Mouse (Mus musculus): ENCODE measurements around the gene Maz. TPM values are rescaled to one million over a fixed set of nuclear protein-coding genes. Genes with fewer than 3 reads are reported as not detected.

Maz gene
- total and polyA plus RNA-seq, 3 experiments: 234 to 540 TPM; not detected in 1

DNA sequence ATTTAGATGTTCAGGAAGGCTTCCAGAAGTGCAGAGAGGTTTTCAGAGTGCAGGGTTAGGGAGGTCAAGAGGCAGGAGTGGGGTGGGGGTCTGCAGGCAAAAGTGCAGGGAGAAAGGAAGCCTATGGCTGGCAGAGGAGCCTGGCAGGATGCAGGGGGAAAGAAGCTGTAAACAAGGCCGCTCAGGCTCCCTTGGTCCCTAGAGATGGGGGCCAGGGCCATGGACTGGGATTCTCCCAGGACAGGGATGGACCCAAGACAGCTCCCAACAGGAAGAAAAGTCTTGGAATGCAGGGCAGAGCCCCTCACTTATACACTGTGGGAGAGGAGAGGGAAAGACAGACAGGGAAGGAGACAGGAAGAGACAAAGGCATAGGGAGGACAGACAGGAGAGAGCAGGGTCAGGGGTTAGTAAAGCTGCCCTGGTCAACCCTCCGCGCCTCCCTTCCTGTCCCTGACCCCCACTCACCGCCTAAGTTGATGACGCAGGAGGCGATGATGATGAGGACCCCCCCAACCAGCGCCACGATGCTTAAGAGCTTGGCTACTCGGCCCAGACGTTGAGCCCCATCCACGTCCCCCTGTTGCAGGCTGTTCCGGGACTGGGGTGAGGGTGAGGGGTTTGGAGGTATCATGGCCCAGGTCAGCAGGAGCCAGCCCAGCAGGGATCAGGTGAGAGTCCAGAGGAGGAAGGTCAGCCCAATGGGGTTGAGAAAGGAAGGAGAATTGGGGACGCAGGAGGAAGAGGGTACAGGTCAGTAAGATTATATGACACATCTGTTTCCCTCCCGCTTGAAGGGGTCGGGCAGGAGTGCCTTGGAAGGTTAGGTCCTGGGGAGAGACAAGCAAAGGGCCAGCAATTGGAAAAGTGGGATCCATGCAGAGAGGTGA, 8.2 kb downstream of the Maz start (continued):
- TF ChIP-seq JUND (IDR thresholded peaks at IDR 0.05; ENCODE audit: low read depth, low read length) (no peak), MAZ (IDR thresholded peaks at IDR 0.05; ENCODE audit: low read depth, low read length) (no peak), RCOR1 (IDR thresholded peaks at IDR 0.05; ENCODE audit: low read depth, low read length) (no peak)

DNA sequence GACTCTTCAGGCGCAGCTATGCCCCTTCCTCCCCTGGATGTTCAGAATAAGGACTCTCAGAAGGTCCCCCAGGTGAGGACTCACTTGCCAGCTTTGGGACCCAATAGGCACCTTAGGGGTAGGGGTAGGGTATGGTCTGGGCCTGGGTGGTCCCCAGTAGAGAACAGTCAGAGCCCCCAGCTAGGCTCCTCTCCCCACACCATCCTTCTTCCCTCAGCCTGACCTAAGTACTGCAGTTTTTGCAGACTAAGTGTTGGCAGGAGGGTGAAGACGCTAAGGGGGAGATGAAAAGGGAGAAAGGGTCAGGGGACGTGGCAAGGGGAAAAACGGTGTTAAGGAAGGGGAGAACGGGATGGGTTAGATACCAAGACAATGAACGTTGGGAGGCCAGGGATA, 8.9 kb downstream of the Maz start:
- H3K4me3 ChIP-seq (ENCODE audit: control insufficient read depth in 1 of 2, insufficient read depth in 1 of 2, low read depth in 2 of 2, low read length in 2 of 2): no peak overlapping the region
- peaks cover 0 to 21% of the 10 kb centered on the region in 2 experiments; a peak in 3 of 4 replicates for H3K4me1 ChIP-seq (ENCODE audit: control insufficient read depth in 1 of 2, insufficient read depth in 2 of 2, low read length in 2 of 2)
- no peak for DNase-seq (ENCODE audit: low read depth, low spot score)
- H3K79me2 ChIP-seq (ENCODE audit: control insufficient read depth, insufficient read depth, low read length, poor library complexity): peaks cover 39% of the 10 kb centered on the region
- 0 out of 4 replicates have a peak, but pooled peaks of 1 of the 2 experiments have one; percentile 20 for TF ChIP-seq POLR2A (IDR thresholded peaks at IDR 0.05; ENCODE audit: control insufficient read depth in 1 of 2, insufficient read depth in 1 of 2, low read depth in 1 of 2, low read length in 2 of 2, poor library complexity in 1 of 2)
- no peak for TF ChIP-seq ELF1 (IDR thresholded peaks at IDR 0.05; ENCODE audit: low read depth, low read length)
- peak overlapping the region; percentile 55 for H3K9ac ChIP-seq (ENCODE audit: control insufficient read depth, low read depth, low read length, poor library complexity, severe bottlenecking)
- H3K36me3 ChIP-seq (ENCODE audit: control insufficient read depth in 1 of 2, insufficient read depth in 2 of 2, low read length in 2 of 2): peaks cover 0 to 19% of the 10 kb centered on the region in 2 experiments; a peak in 3 of 4 replicates
- peak overlapping the region; percentile 54 for H3K27ac ChIP-seq (ENCODE audit: control insufficient read depth, low read depth, low read length)
- no peaks in the 10 kb centered on the region for H3K9me3 ChIP-seq (replicated peaks; ENCODE audit: insufficient read depth, low read length)
- no peaks in the 10 kb centered on the region for H3K27me3 ChIP-seq (ENCODE audit: control insufficient read depth in 1 of 2, insufficient read depth in 2 of 2, low read length in 2 of 2)

DNA sequence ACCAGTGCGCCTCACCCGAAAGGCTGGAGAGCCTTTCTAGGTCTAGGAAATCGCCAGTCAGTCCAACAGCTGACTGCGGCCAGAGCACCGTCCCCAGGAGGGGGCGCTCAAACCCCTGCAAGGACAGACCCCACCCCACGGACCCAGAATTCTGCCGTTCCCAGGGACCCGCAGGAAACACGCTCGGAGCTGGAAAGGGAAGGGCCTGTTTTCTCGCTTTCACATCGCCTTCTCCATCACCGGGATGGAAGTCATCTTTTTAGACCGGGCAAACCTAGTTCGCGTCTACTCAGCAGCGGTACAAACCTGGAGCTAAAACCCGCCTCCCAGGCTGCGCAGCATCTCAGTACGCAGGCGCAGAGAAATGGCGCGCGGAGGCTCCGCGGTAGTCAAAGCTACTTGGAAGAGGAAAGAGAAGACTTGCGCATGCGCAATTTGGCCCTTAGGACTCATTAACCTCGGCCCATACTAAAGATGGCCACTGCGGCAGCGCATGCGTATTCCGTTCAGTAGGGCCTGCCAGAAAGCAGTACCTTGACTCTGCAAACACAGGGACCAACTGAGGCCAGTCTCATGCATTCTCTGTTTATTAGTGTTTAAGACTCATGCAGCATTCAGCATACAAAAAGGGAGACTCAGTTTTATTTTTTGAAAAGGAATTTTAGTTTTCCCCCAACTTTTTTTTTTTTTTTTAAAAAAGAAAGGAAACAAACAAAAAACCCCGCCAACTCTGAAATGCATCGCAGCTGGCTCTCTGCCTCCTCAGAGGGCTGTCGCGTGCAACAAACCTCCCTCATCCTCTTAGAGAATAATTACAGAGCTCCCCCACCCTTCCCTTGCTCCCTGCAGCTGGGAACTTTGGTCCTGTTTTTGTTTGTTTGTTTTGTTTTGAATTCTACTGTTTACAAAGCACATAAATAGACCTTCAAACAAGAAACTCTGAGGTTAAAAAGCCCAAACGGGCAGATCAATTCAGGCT, 9.6 kb downstream of the Maz start, which contains the start of gene Pagr1a:
TSS of gene Pagr1a (minus strand) at position 382 of the 979 bp plus-strand sequence.
- H3K4me3 ChIP-seq (ENCODE audit: control insufficient read depth in 1 of 2, insufficient read depth in 1 of 2, low read depth in 2 of 2, low read length in 2 of 2): peak within 1 kb of the TSS; percentile 68 to 99
- no peaks in the 10 kb centered on the region for H3K9me3 ChIP-seq (replicated peaks; ENCODE audit: insufficient read depth, low read length)
- H3K79me2 ChIP-seq (ENCODE audit: control insufficient read depth, insufficient read depth, low read length, poor library complexity): peaks cover 36% of the 10 kb centered on the region
- peak within 1 kb of the TSS; percentile 96 for H3K27ac ChIP-seq (ENCODE audit: control insufficient read depth, low read depth, low read length)
- H3K36me3 ChIP-seq (ENCODE audit: control insufficient read depth in 1 of 2, insufficient read depth in 2 of 2, low read length in 2 of 2): peaks cover 0 to 12% of the 10 kb centered on the region in 2 experiments; a peak in 2 of 4 replicates
- no peaks in the 10 kb centered on the region for H3K27me3 ChIP-seq (ENCODE audit: control insufficient read depth in 1 of 2, insufficient read depth in 2 of 2, low read length in 2 of 2)
- peak within 1 kb of the TSS; percentile 99 for H3K9ac ChIP-seq (ENCODE audit: control insufficient read depth, low read depth, low read length, poor library complexity, severe bottlenecking)
- H3K4me1 ChIP-seq (ENCODE audit: control insufficient read depth in 1 of 2, insufficient read depth in 2 of 2, low read length in 2 of 2): peaks cover 0 to 15% of the 10 kb centered on the region in 2 experiments; a peak in 3 of 4 replicates
- DNase-seq (ENCODE audit: low read depth, low spot score): peak; percentile 100
- no peak for TF ChIP-seq ZKSCAN1 (IDR thresholded peaks at IDR 0.05; ENCODE audit: low read depth, low read length)
- peak; percentile 60 for TF ChIP-seq MXI1 (IDR thresholded peaks at IDR 0.05; ENCODE audit: low read depth, low read length)
- no peak for TF ChIP-seq MEF2A (IDR thresholded peaks at IDR 0.05; ENCODE audit: extremely low read depth, insufficient replicate concordance, low read depth, low read length, poor library complexity, severe bottlenecking)
- TF ChIP-seq POLR2AphosphoS5 (IDR thresholded peaks at IDR 0.05; ENCODE audit: borderline replicate concordance, low read depth, low read length): peak; percentile 31; the same call in 1 of the 2 replicates
- peak; percentile 51 for TF ChIP-seq SMC3 (IDR thresholded peaks at IDR 0.05; ENCODE audit: low read depth, low read length)
- TF ChIP-seq UBTF (IDR thresholded peaks at IDR 0.05; ENCODE audit: borderline replicate concordance, insufficient read depth, low read depth, low read length): no peak; the same call in 1 of the 2 replicates
- TF ChIP-seq GATA1 (IDR thresholded peaks at IDR 0.05; ENCODE audit: low read depth, low read length): no peak
- peak; percentile 31 for TF ChIP-seq RAD21 (IDR thresholded peaks at IDR 0.05; ENCODE audit: low read depth, low read length)
- TF ChIP-seq POLR2AphosphoS2 (IDR thresholded peaks at IDR 0.05; ENCODE audit: low read length): peak; percentile 81
- peak; percentile 86 to 87 (median 87) for TF ChIP-seq CTCF (IDR thresholded peaks at IDR 0.05 in 2 of 3, conservative IDR thresholded peaks at IDR 0.05 in 1 of 3; ENCODE audit: control insufficient read depth in 1 of 3, insufficient read depth in 1 of 3, low read depth in 2 of 3, low read length in 3 of 3, poor library complexity in 1 of 3, severe bottlenecking in 1 of 3)
- no peak for TF ChIP-seq CHD2 (IDR thresholded peaks at IDR 0.05; ENCODE audit: low read length)
- peak; percentile 99 for TF ChIP-seq NRF1 (IDR thresholded peaks at IDR 0.05; ENCODE audit: insufficient read depth, low read depth, low read length, poor library complexity, severe bottlenecking)
- TF ChIP-seq EP300 (IDR thresholded peaks at IDR 0.05; ENCODE audit: low read depth in 1 of 2, low read length in 2 of 2): no peak
- TF ChIP-seq POLR2A (IDR thresholded peaks at IDR 0.05; ENCODE audit: control insufficient read depth in 1 of 2, insufficient read depth in 1 of 2, low read depth in 1 of 2, low read length in 2 of 2, poor library complexity in 1 of 2): peak; percentile 37 to 83
- 0 out of 2 replicates have a peak, but pooled peaks have one; percentile 29 for TF ChIP-seq ETS1 (IDR thresholded peaks at IDR 0.05; ENCODE audit: low read depth, low read length)
- no peak for TF ChIP-seq TAL1 (IDR thresholded peaks at IDR 0.05; ENCODE audit: low read length)
- TF ChIP-seq HCFC1 (IDR thresholded peaks at IDR 0.05; ENCODE audit: low read depth, low read length): peak; percentile 93
- peak; percentile 69 for TF ChIP-seq ZNF384 (IDR thresholded peaks at IDR 0.05; ENCODE audit: low read depth, low read length)
- TF ChIP-seq MYC (IDR thresholded peaks at IDR 0.05; ENCODE audit: low read depth, low read length): no peak
- TF ChIP-seq MAZ (IDR thresholded peaks at IDR 0.05; ENCODE audit: low read depth, low read length): no peak; the same call in none of the 2 replicates
